Mouse (Mus musculus): ENCODE measurements around the gene Ino80.

Ino80 gene

DNA sequence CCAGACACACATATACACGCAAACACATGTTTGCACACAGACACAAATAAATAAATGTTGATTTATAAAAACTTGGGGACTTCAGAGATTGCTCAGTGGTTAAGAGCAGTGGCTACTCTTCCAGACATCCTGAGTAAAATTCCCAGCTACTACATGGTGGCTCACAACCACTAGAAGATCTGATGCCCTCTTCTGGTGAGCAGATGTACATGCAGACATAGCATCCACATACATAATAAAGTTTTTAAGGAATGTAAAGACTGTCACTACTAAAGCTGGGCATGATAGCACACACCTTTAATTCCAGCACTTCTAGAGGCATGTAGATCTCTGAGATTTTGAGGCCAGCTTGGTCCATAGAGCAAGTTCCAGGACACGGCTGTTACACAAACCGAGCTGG lies 16.5 kb downstream of the Ino80 start:
- in situ Hi-C loops (cut with MboI; ENCODE audit: low sequenced_read_pairs) = no loop called here

DNA sequence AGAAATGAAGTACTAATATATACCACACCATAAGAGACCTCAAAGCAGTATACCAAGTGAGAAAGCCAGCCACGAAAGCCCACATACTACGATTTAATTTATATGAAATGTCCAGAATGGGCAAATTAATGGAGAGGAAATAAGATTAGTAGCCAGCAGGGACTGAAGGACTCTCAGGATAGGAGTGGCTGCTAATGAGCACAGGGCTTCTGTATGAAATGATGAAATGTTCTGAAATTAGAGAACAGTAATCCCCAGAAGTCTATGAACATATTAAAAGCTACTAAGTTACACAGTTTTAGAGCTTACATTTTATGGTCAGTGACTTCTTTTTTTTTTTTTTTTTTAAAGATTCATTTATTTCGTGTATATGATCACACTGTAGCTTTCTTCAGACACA lies 22.9 kb downstream of the Ino80 start:
- in situ Hi-C loops (cut with MboI; ENCODE audit: low sequenced_read_pairs) = no loop called here

DNA sequence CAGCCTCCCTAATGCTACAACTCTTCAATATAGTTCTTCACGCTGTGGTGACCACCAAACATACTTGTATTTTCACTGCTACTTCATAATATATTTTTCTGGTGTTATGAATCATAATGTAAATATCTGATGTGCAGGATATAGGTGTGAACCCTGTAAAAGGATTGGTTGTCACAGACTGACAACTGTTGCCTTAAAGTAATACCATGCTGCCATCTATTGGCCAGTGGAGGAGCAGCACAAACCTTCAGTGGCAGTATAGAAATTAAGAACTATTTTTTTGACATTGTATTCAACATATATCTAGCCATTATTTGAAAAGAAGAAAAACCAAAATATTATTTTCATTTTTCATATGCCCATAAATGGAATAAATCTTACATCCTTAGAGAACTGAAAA lies 40.5 kb downstream of the Ino80 start:
- in situ Hi-C loops (cut with MboI; ENCODE audit: low sequenced_read_pairs) = no loop called here

DNA sequence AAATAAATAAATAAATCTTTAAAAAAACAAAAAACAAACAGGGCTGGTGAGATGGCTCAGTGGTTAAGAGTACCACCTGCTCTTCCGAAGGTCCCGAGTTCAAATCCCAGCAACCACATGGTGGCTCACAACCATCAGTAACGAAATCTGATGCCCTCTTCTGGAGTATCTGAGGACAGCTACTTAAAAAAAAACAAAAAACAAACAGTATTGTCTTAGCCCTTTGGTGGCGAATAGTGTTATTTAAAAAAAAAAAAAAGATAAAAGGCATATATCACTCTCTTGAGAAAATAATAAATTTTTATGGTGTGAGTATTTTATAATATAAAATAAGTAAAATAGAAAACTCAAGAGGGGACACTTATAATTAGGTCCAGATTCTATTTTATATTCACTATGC lies 41.0 kb downstream of the Ino80 start:
- in situ Hi-C loops (cut with MboI; ENCODE audit: low sequenced_read_pairs) = no loop called here

DNA sequence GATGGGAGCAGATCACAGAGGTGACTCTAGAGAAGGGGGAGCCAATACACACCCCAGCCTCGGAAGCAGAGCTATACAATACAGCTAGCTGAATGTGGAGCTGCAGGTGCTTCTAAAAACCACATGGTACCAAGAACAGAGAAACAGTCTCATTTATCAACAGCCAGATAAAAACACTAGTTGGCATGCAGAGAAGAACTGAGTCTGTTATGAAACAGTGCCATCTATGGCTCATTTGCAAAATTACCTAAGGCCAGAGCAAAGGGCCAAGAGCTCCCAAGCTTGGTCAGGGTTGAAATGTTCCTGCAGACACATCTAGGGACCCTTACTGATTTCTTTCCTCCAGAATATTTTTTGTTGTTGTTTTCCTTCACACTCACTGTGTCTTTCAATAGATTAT lies 63.7 kb downstream of the Ino80 start:
- in situ Hi-C loops (cut with MboI; ENCODE audit: low sequenced_read_pairs) = loop anchor here (10.0 kb wide), 1 partner anchor 119 kb away; no protein-coding TSS in a partner anchor

DNA sequence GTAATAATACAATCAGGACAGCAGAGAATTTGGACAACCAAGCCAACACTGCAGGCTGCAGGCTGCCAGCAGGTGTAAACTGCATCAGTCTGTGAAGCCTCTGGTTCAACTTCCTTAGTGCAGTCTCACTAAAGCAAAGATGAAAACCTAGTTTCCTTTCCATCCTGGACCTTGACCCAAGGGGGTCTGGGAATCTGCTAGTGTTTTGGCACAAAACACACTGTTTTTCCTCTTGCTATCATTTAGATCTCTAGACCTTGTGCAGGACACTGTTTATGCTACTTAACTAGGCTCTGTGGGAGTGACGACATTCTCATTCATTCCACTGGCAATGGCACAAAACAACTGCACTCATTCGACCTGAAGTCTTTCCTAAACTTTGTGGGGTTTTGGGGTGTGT lies 65.8 kb downstream of the Ino80 start:
- in situ Hi-C loops (cut with MboI; ENCODE audit: low sequenced_read_pairs) = loop anchor here (10.0 kb wide), 1 partner anchor 117 kb away; no protein-coding TSS in a partner anchor

DNA sequence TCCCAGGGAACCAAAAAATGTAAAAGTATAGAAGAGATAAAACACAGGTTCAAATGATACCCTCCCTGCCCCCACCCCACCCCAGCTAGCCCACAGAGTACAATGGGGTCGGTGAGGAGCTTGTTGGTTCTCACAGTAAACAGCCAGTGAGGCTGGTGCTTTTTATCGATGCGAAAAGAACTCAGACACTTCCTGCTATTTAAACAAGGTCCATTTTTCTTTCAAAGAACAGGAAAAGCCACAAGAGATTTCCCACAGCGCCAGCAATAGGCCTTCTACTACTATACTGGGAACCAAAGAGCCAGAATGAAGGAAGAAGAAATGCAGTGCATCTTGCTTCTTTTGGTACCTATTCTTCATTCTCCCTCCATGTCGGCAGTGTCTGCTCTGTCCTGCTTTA lies 66.5 kb downstream of the Ino80 start:
- in situ Hi-C loops (cut with MboI; ENCODE audit: low sequenced_read_pairs) = loop anchor here (10.0 kb wide), 1 partner anchor 116 kb away; no protein-coding TSS in a partner anchor

DNA sequence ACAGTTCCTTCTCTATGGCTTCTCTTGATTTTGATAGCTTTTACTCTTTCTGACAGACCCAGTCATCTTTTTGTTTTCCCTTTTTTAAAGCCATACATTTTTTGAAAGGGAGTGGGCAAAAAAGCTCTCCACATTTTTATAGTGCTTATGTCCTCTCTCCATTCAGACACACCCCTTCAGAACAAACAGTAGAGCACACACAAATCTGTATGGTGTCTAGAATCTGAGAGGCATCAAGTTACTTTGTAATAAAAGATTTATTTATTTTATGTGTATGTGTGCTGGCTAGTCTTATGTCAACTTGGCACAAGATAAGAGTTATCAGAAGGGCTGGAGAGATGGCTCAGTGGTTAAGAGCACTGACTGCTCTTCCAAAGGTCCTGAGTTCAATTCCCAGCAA lies 68.8 kb downstream of the Ino80 start:
- in situ Hi-C loops (cut with MboI; ENCODE audit: low sequenced_read_pairs) = no loop called here

DNA sequence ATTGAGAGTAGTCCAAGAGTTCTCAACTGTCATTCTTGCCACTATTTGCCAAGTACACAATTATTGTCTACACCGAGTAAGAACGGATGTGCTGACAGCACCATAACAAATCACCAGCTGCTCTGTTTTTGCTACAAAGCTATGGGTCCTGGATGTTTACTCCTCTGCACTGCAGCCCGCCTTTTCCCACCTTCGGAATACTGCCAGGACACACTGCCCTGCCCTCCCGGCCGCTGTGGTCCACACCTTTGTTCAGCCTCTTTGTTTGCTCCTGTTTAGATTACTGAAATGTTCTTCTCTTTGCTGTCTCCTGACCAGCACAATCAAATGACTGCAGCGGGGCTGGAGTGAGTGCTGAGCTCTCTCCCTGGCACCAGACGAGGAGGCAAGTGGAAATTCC lies 69.2 kb downstream of the Ino80 start:
- in situ Hi-C loops (cut with MboI; ENCODE audit: low sequenced_read_pairs) = no loop called here

DNA sequence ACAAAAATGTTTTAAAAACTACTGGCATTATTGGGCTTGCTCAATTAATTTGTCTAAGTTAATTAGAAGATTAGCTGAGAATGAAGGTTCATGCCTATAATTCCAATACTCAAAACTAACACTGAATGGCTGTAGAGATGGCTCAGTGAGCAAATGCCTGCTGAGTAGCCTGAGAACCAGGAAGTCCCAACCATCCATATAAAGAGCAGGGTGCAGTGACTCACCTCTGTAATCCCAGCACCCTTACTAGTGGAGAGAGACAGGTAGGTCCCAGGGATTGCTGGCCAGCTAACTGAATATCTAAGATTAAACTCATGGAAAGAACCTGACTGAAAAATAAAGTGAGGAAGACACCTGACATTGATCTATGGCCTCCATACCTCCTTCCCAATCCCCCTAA lies 78.2 kb downstream of the Ino80 start:
- in situ Hi-C loops (cut with MboI; ENCODE audit: low sequenced_read_pairs) = no loop called here

DNA sequence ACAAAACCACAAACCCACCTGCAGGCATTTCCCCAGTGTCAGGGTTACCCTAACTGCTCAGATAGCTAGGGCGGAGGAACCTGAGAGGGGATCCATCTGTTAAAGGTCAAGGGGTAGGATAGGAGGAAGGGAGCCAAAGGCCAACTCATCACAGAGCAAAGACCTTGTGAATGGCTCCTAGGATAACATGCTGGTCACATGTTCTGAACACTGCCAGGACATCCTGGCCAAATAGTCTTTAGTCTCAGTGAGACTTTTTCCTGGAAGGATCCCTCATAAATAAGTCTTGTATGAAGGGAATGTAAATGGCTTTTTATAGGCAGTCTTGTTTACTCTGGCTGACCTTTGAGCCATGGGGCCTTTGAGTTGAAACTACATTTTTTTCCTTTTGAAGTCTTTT lies 78.8 kb downstream of the Ino80 start:
- in situ Hi-C loops (cut with MboI; ENCODE audit: low sequenced_read_pairs) = no loop called here

DNA sequence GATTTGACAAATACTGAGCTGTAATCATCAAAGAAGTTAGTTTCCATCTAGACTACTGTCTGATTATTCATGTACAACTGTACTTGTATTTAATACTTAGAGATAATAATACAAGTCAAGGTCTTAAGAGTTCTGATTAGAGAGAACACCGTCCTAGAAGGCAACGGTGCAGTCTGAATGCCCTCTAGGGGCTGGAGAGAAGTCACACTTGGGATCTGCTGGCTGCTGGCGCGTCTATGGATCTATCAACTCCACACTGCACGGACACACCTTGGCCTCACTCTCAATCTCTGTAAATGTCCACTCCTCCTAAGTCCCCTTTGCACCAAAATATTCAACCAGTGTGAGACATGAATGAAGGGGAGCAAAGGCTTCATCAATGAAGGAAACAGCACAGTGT lies 79.2 kb downstream of the Ino80 start:
- in situ Hi-C loops (cut with MboI; ENCODE audit: low sequenced_read_pairs) = no loop called here

DNA sequence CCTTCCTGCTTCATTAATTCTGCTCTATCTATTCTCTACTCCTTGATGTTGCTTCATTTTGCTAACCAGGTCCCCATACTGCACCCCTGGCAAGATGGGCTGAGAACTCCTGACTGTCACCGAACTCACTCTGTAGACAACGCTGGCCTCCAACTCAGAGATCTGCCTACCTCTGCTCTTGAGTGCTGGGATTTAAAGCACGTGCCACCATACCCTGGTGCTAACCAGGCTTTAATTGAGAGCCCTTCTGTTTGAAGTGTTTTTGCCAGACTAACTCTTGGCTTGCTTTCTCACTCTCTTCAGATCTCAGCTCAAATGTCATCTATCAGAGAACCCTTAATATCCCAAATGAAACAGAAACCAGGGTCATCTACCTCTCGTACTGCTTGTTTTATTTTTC lies 87.5 kb downstream of the Ino80 start:
- in situ Hi-C loops (cut with MboI; ENCODE audit: low sequenced_read_pairs) = no loop called here

DNA sequence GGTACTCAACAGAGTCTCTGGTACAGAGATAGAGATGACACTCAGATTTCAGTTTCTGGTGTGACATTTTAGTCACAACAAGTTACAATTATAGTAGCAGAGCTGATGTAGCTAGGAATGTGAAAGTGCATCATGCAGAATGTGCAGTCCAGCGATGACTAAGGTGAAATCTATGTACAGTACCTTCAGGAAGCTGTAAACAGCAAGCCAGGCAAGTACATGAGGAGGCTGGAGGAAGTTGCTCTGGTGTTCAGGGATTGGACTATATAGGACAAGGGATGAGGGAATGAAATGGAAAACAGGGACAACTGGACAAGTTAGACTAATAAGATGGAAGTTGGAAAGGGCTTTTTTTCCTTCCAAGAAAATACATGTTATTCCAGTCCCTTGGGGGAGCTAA lies 89.2 kb downstream of the Ino80 start:
- in situ Hi-C loops (cut with MboI; ENCODE audit: low sequenced_read_pairs) = no loop called here

DNA sequence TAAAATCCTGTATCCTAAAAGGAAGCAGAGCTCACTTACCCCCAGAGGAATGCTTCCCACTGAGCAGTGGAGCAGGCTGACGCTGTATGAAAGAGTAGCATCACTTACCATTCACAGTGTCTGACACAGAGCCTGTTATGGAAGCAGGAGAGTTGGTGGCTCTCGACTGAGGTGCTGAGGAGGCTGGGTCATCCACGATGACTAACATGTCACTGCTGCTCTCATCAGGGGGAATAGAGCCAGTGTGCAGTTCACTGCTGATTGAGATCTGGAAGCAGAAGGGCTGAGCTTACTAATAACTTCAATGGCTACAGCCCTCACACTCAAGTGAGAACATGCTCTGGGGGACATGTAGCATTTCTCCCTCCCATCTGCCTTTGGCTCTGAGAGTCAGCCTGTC lies 98.0 kb downstream of the Ino80 start:
- in situ Hi-C loops (cut with MboI; ENCODE audit: low sequenced_read_pairs) = no loop called here

DNA sequence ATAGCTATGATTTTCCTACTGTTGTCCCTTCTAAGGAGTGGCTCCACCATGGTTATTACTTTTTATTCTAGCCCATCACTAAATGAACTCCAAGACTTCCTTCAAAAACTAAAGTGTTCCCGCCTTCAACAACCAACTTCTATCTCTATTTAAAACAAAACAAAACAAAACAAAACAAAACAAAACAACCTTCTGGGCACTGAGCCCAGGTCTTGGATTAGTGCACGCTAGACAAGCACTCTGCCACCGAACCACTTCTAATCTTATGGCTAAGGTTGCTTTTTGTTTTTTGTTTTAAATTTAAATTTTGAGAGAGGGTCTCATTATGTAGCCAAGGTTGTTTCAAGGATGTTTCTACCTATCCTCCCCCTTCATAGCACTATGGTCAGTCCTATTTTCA lies 99.7 kb downstream of the Ino80 start:
- in situ Hi-C loops (cut with MboI; ENCODE audit: low sequenced_read_pairs) = no loop called here

DNA sequence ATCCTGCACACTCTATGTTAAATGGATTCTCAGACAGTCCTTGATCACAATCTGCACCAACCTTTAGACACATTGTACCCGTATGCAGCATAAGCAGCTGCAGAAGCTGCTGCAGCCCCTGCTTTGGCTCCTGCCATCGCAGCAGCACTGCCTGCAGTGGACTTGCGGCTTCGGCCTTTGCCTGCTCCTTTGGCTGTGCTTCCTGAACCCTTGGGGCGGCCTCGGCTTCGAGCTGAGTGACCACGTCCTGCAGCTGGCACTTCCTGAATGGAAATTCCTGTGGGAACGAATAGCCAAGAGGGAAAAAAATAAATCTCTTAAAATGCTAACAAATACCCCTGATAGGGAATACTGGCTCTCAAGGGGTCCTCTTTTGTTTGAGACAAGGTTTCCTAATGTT lies 100.2 kb downstream of the Ino80 start:
- in situ Hi-C loops (cut with MboI; ENCODE audit: low sequenced_read_pairs) = no loop called here

DNA sequence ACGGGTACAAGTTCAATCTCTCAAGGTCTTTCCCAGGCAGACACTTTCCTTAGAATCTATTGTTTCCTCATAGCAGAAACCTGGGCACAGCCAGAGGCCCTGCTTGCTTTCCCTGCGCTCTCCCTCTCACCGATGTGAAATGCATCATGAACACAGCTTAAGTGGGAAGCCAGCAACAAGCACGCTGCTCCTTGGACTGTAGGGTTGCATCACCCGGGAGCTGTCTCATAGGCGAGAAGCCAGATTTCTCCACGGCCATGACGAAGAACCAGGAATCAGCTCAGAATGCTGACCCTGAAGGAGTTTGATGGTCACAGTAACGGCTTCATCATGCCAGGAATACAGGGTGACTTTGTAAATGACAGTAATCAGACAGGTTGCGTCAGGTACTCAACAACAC lies 107.4 kb downstream of the Ino80 start:
- in situ Hi-C loops (cut with MboI; ENCODE audit: low sequenced_read_pairs) = no loop called here

DNA sequence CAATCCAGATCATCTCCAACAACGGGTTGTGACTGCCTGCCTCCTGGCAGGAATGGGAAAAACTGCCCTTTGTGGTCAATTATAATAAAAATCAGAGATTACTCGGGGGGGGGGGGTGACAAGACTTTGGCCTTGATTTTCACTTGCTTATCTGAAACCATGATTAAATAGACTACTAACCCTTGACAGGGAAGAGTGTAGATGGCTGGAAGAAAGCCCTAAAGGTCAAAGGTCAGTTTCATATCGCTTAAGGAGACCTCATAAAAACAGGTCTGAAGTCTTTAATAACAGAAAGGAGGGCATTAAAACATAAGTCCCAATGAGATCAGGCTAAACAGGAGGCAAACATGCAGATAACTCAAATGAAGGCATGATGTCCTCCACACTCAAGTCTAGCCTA lies 110.1 kb downstream of the Ino80 start:
- in situ Hi-C loops (cut with MboI; ENCODE audit: low sequenced_read_pairs) = no loop called here

DNA sequence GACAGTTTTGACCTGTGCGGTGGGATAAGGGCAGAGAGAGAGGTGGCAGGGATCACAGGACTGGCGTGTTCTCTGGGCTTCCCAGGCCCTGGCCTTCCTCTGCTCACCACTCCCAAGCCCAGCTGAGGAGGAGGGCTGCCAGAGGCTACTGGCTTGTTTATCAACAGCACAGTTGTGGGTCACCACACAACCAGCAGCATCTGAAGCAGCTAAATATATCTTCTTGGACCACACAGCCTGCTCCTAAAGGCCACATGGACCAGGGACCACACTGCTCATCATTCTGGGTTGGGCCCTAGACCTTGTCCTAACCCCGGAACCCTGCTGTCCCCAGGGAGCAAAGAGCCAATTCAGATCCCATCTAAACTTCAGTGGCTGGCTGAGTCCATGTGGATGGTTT lies 112.5 kb downstream of the Ino80 start:
- in situ Hi-C loops (cut with MboI; ENCODE audit: low sequenced_read_pairs) = no loop called here

DNA sequence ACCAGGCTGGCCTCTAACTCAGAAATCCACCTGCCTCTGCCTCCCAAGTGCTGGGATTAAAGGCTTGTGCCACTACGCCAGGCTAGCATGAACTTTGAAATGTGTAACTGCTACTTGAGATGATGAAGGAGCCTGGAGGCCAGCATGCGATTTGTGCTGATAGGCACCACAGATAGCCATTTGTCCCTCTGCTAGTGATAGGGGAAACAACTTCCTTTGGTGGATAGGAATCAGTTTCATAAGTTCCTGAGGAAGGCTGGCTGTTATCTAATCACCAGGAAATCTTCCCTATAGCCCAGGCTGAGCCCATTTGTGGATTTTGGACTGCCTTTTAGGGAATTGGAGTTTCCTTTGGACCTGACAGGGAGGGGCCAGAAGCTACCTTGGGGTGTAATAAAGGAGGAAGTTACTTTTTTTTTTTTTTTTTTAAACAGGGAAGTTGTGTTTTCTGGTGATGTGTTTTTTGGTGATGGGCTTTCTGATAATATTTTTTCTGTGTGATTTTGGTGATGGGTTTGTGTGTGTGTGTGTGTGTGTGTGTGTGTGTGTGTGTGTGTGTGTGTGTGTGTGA lies 117.7 kb downstream of the Ino80 start:
- in situ Hi-C loops (cut with MboI; ENCODE audit: low sequenced_read_pairs) = no loop called here

DNA sequence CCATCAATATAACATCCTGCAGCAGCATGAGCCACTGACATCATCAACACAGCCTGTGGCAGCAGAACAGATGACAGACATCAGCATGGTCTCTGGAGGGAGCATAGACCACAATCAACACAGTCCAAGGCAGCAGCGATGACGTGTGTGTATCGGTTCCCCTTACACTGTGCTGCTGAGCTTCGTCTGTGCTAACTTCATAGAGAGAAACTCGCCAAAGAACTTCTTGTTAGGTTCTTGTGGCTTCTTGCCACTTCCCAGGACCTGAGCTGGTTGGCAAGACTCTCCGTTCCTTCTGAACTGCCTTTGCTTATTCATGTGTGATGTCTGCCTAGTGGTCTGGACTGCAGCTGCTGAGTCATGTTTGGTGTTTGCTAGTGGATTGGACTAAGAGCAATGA lies 119.2 kb downstream of the Ino80 start:
- in situ Hi-C loops (cut with MboI; ENCODE audit: low sequenced_read_pairs) = no loop called here

DNA sequence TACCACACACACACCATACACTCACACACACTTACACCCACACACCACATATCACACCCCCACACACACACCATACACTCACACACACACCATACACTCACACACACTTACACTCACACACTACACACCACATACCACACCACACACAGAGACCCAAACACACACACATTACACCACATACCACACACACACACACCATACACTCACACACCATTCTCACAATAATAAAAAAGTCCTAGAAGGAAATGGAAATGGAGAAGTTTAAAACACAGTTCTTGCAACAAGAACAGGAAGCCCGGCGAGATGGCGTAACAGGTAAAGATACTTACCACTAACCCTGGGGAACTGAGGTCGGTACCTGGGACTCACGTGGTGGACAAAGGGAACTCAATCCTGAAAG lies 120.7 kb downstream of the Ino80 start:
- in situ Hi-C loops (cut with MboI; ENCODE audit: low sequenced_read_pairs) = no loop called here

DNA sequence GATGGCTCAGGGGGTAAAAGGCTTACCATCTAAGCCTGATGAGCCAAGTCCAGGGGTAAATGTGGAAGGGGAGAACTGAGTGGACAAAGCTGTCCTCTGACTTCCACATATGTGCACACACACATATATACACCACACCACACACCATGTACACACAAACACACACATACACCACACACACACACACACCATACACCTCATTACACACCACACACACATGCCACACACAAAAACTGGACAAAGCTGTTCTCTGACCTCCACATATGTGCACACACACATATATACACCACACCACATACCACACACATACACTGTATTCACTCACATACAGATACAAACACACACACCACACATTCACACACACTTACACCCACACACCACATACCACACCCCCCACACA lies 121.2 kb downstream of the Ino80 start:
- in situ Hi-C loops (cut with MboI; ENCODE audit: low sequenced_read_pairs) = no loop called here

Measured in CH12F3 (cell line).